Mouse (Mus musculus): ENCODE measurements around the gene Slc31a2. TPM values are rescaled to one million over a fixed set of nuclear protein-coding genes. Genes with fewer than 3 reads are reported as not detected.

The Slc31a2 gene
- polyA plus RNA-seq, 2 experiments, result 14.4 to 15.6 TPM

GRCm38 (mm10) chr4:62347605-62348328 is 85.4 kb downstream of the Slc31a2 start:
- H3K4me1 ChIP-seq (ENCODE audit: control insufficient read depth, insufficient read depth, low read length), result no peaks in the 10 kb centered on the region
- no peaks in the 10 kb centered on the region for H3K27me3 ChIP-seq (ENCODE audit: control insufficient read depth, insufficient read depth, low read length)
- no peak for ATAC-seq (ENCODE audit: low FRiP score, low read depth)
- WGBS, result 83% methylated on average over 9 of the region's 9 CpGs
- no peak overlapping the region for H3K27ac ChIP-seq (replicated peaks; ENCODE audit: low read depth, low read length)
- H3K9ac ChIP-seq (ENCODE audit: low read depth, low read length, severe bottlenecking), result no peak overlapping the region
- DNase-seq (ENCODE audit: low spot score), result no peak
- H3K9me3 ChIP-seq (ENCODE audit: control insufficient read depth, low read length), result no peaks in the 10 kb centered on the region
- no peak for TF ChIP-seq POLR2A (IDR thresholded peaks at IDR 0.05; ENCODE audit: borderline replicate concordance, extremely low read depth, insufficient read depth, insufficient read length)
- H3K4me2 ChIP-seq (replicated peaks; ENCODE audit: low read depth, low read length, severe bottlenecking), result no peak overlapping the region
- H3K4me3 ChIP-seq (replicated peaks; ENCODE audit: low read length), result no peak overlapping the region
- peaks cover 46% of the 10 kb centered on the region for H3K36me3 ChIP-seq (ENCODE audit: control insufficient read depth, insufficient read depth, low read length)

Other genes with a start within 250 kb of the Slc31a2 start
- gene Mup20, start 208.4 kb upstream of the Slc31a2 start, polyA plus RNA-seq (2012; rRNA removed), result not detected in 2 replicates
- not detected in 2 replicates for gene Mup20, start 208.4 kb upstream of the Slc31a2 start, polyA plus RNA-seq (2014; fragmentation: Nextera tagmentation; extraction: Ambion mirVana)
- gene Mup3, start 175.2 kb upstream of the Slc31a2 start, polyA plus RNA-seq (2012; rRNA removed), result not detected in 2 replicates
- gene Mup3, start 175.2 kb upstream of the Slc31a2 start, polyA plus RNA-seq (2014; fragmentation: Nextera tagmentation; extraction: Ambion mirVana), result not detected in 2 replicates
- not detected in 2 replicates for gene Mup21, start 111.7 kb upstream of the Slc31a2 start, polyA plus RNA-seq (2012; rRNA removed)
- gene Mup21, start 111.7 kb upstream of the Slc31a2 start, polyA plus RNA-seq (2014; fragmentation: Nextera tagmentation; extraction: Ambion mirVana), result not detected in 2 replicates
- gene Zfp37, start 31.5 kb upstream of the Slc31a2 start, polyA plus RNA-seq (2012; rRNA removed), result 6.2 and 7.2 TPM in 2 replicates
- 9.5 and 12.0 TPM in 2 replicates for gene Zfp37, start 31.5 kb upstream of the Slc31a2 start, polyA plus RNA-seq (2014; fragmentation: Nextera tagmentation; extraction: Ambion mirVana)
- gene Fkbp15, start 98.0 kb downstream of the Slc31a2 start, polyA plus RNA-seq (2012; rRNA removed), result 24.1 and 25.7 TPM in 2 replicates
- gene Fkbp15, start 98.0 kb downstream of the Slc31a2 start, polyA plus RNA-seq (2014; fragmentation: Nextera tagmentation; extraction: Ambion mirVana), result 29.3 and 29.6 TPM in 2 replicates
- gene Slc31a1, start 98.2 kb downstream of the Slc31a2 start, polyA plus RNA-seq (2012; rRNA removed), result 33.1 and 33.3 TPM in 2 replicates
- gene Slc31a1, start 98.2 kb downstream of the Slc31a2 start, polyA plus RNA-seq (2014; fragmentation: Nextera tagmentation; extraction: Ambion mirVana), result 45.0 and 46.0 TPM in 2 replicates
- 114 and 146 TPM in 2 replicates for gene Cdc26, start 146.1 kb downstream of the Slc31a2 start, polyA plus RNA-seq (2012; rRNA removed)
- 184 and 190 TPM in 2 replicates for gene Cdc26, start 146.1 kb downstream of the Slc31a2 start, polyA plus RNA-seq (2014; fragmentation: Nextera tagmentation; extraction: Ambion mirVana)
- gene Prpf4, start 146.2 kb downstream of the Slc31a2 start, polyA plus RNA-seq (2012; rRNA removed), result 27.4 and 28.9 TPM in 2 replicates
- 20.8 and 22.4 TPM in 2 replicates for gene Prpf4, start 146.2 kb downstream of the Slc31a2 start, polyA plus RNA-seq (2014; fragmentation: Nextera tagmentation; extraction: Ambion mirVana)
- 0.14 and 0.46 TPM in 2 replicates for gene Rnf183, start 172.7 kb downstream of the Slc31a2 start, polyA plus RNA-seq (2012; rRNA removed)
- not detected in 2 replicates for gene Rnf183, start 172.7 kb downstream of the Slc31a2 start, polyA plus RNA-seq (2014; fragmentation: Nextera tagmentation; extraction: Ambion mirVana)
- gene Wdr31, start 208.3 kb downstream of the Slc31a2 start, polyA plus RNA-seq (2012; rRNA removed), result 3.9 and 4.1 TPM in 2 replicates
- gene Wdr31, start 208.3 kb downstream of the Slc31a2 start, polyA plus RNA-seq (2014; fragmentation: Nextera tagmentation; extraction: Ambion mirVana), result 4.6 TPM in 2 replicates
- gene Bspry, start 217.5 kb downstream of the Slc31a2 start, polyA plus RNA-seq (2012; rRNA removed), result 7.2 and 7.4 TPM in 2 replicates
- gene Bspry, start 217.5 kb downstream of the Slc31a2 start, polyA plus RNA-seq (2014; fragmentation: Nextera tagmentation; extraction: Ambion mirVana), result 11.7 and 13.3 TPM in 2 replicates
- 7.6 and 9.0 TPM in 2 replicates for gene Hdhd3, start 240.9 kb downstream of the Slc31a2 start, polyA plus RNA-seq (2012; rRNA removed)
- gene Hdhd3, start 240.9 kb downstream of the Slc31a2 start, polyA plus RNA-seq (2014; fragmentation: Nextera tagmentation; extraction: Ambion mirVana), result 12.6 and 15.0 TPM in 2 replicates

All from limb, embryonic 14.5 days (tissue).